Mouse (Mus musculus): ENCODE measurements around the gene Hist1h2ae. TPM values are rescaled to one million over a fixed set of nuclear protein-coding genes. Genes with fewer than 3 reads are reported as not detected.
A peak's percentile ranks its signal among the peaks of the same experiment; 100 is the strongest.
"Not testable (repeated sequence)": the region's sequence is repeated elsewhere in the genome, so short reads cannot be mapped to it uniquely, and the experiment has no call there.

The Hist1h2ae gene
- polyA plus RNA-seq, 1 experiment from 2014 or later = 34.0 TPM

- peaks cover 8% of the 10 kb centered on the region for H3K4me1 ChIP-seq (ENCODE audit: control insufficient read depth, insufficient read depth, low read length)
- no peaks in the 10 kb centered on the region for H3K27me3 ChIP-seq (ENCODE audit: control insufficient read depth, insufficient read depth, low read length)
- no peak for ATAC-seq (replicated peaks; ENCODE audit: extremely low read depth, insufficient read depth, low FRiP score)
- H3K9ac ChIP-seq (ENCODE audit: low read length) = no peak overlapping the region
- no peak overlapping the region for H3K4me2 ChIP-seq (ENCODE audit: low read depth, low read length)
- no peaks in the 10 kb centered on the region for H3K9me3 ChIP-seq (replicated peaks; ENCODE audit: control insufficient read depth, low read length)
- H3K4me3 ChIP-seq (ENCODE audit: low read length) = no peak overlapping the region
- 69% methylated on average over 5 of the region's 5 CpGs for WGBS
- H3K36me3 ChIP-seq (ENCODE audit: control insufficient read depth, insufficient read depth) = no peaks in the 10 kb centered on the region
- no peak overlapping the region for H3K27ac ChIP-seq (ENCODE audit: low read length)
Observed at GRCm38 (mm10) chr13:23546694-23547093, 24.3 kb downstream of the Hist1h2ae start.

GRCm38 (mm10) chr13:23544787-23545120 is 26.3 kb downstream of the Hist1h2ae start:
- Histone ChIP-seq H3K27ac (ENCODE audit: low read length) (peak overlapping the region; percentile 92), H3K4me3 (ENCODE audit: low read length) (peak overlapping the region; percentile 59), H3K4me2 (ENCODE audit: low read depth, low read length) (peak overlapping the region; percentile 55), H3K9ac (ENCODE audit: low read length) (peak overlapping the region; percentile 75; the same call in 1 of the 2 replicates)
- not testable (repeated sequence) for H3K27me3 ChIP-seq (ENCODE audit: control insufficient read depth, insufficient read depth, low read length); ATAC-seq (replicated peaks; ENCODE audit: extremely low read depth, insufficient read depth, low FRiP score); H3K4me1 ChIP-seq (ENCODE audit: control insufficient read depth, insufficient read depth, low read length); H3K36me3 ChIP-seq (ENCODE audit: control insufficient read depth, insufficient read depth); H3K9me3 ChIP-seq (replicated peaks; ENCODE audit: control insufficient read depth, low read length)
- 0% methylated on average over 13 of the region's 14 CpGs for WGBS

- Histone ChIP-seq H3K36me3 (ENCODE audit: control insufficient read depth, insufficient read depth) (no peaks in the 10 kb centered on the region), H3K4me2 (ENCODE audit: low read depth, low read length) (peak within 1 kb of the TSS; percentile 87), H3K27ac (ENCODE audit: low read length) (peak within 1 kb of the TSS; percentile 92), H3K4me1 (ENCODE audit: control insufficient read depth, insufficient read depth, low read length) (peaks cover 4% of the 10 kb centered on the region), H3K4me3 (ENCODE audit: low read length) (peak within 1 kb of the TSS; percentile 63), H3K27me3 (ENCODE audit: control insufficient read depth, insufficient read depth, low read length) (no peaks in the 10 kb centered on the region), H3K9me3 (replicated peaks; ENCODE audit: control insufficient read depth, low read length) (no peaks in the 10 kb centered on the region), H3K9ac (ENCODE audit: low read length) (peak within 1 kb of the TSS; percentile 75)
- WGBS = under 1% methylated on average over 25 of the region's 45 CpGs
- ATAC-seq (replicated peaks; ENCODE audit: extremely low read depth, insufficient read depth, low FRiP score) = peak; percentile 92
Observed at GRCm38 (mm10) chr13:23543965-23544786, 26.8 kb downstream of the Hist1h2ae start, which contains the start of gene Hist1h3f. Gene Hist1h3f (plus strand): TSS chr13:23544052.

GRCm38 (mm10) chr13:23542999-23543607 is 27.9 kb downstream of the Hist1h2ae start, which contains the start of gene Hist1h2bh:
Gene Hist1h2bh (minus strand): TSS chr13:23543392.
- under 1% methylated on average over 29 of the region's 42 CpGs for WGBS
- H3K36me3 ChIP-seq (ENCODE audit: control insufficient read depth, insufficient read depth); H3K4me1 ChIP-seq (ENCODE audit: control insufficient read depth, insufficient read depth, low read length); H3K9me3 ChIP-seq (replicated peaks; ENCODE audit: control insufficient read depth, low read length); H3K27me3 ChIP-seq (ENCODE audit: control insufficient read depth, insufficient read depth, low read length): not testable (repeated sequence)
- peak; percentile 90 for ATAC-seq (replicated peaks; ENCODE audit: extremely low read depth, insufficient read depth, low FRiP score)
- peak within 1 kb of the TSS; percentile 87 for H3K4me2 ChIP-seq (ENCODE audit: low read depth, low read length)
- H3K9ac ChIP-seq (ENCODE audit: low read length) = peak within 1 kb of the TSS; percentile 72
- peak within 1 kb of the TSS; percentile 63 for H3K4me3 ChIP-seq (ENCODE audit: low read length)
- H3K27ac ChIP-seq (ENCODE audit: low read length) = peak within 1 kb of the TSS; percentile 92

- 11% methylated on average over 3 of the region's 3 CpGs for WGBS
- ATAC-seq (replicated peaks; ENCODE audit: extremely low read depth, insufficient read depth, low FRiP score) = not testable (repeated sequence)
Observed at GRCm38 (mm10) chr13:23542225-23542980, 28.6 kb downstream of the Hist1h2ae start.

GRCm38 (mm10) chr13:23541497-23541896 is 29.5 kb downstream of the Hist1h2ae start:
- no peaks in the 10 kb centered on the region for H3K36me3 ChIP-seq (ENCODE audit: control insufficient read depth, insufficient read depth)
- 79% methylated on average over 3 of the region's 3 CpGs for WGBS
- H3K4me2 ChIP-seq (ENCODE audit: low read depth, low read length) = no peak overlapping the region
- ATAC-seq (replicated peaks; ENCODE audit: extremely low read depth, insufficient read depth, low FRiP score) = no peak
- H3K9ac ChIP-seq (ENCODE audit: low read length) = no peak overlapping the region
- H3K4me1 ChIP-seq (ENCODE audit: control insufficient read depth, insufficient read depth, low read length) = peaks cover 11% of the 10 kb centered on the region
- no peaks in the 10 kb centered on the region for H3K27me3 ChIP-seq (ENCODE audit: control insufficient read depth, insufficient read depth, low read length)
- H3K4me3 ChIP-seq (ENCODE audit: low read length) = no peak overlapping the region
- H3K27ac ChIP-seq (ENCODE audit: low read length) = no peak overlapping the region
- H3K9me3 ChIP-seq (replicated peaks; ENCODE audit: control insufficient read depth, low read length) = no peaks in the 10 kb centered on the region

More at GRCm38 (mm10) chr13:23542225-23542980, 28.6 kb downstream of the Hist1h2ae start:
- H3K36me3 ChIP-seq (ENCODE audit: control insufficient read depth, insufficient read depth); H3K9me3 ChIP-seq (replicated peaks; ENCODE audit: control insufficient read depth, low read length); H3K4me1 ChIP-seq (ENCODE audit: control insufficient read depth, insufficient read depth, low read length); H3K27me3 ChIP-seq (ENCODE audit: control insufficient read depth, insufficient read depth, low read length): not testable (repeated sequence)
- Histone ChIP-seq H3K4me2 (ENCODE audit: low read depth, low read length) (peak overlapping the region; percentile 87), H3K9ac (ENCODE audit: low read length) (peak overlapping the region; percentile 72), H3K4me3 (ENCODE audit: low read length) (peak overlapping the region; percentile 63), H3K27ac (ENCODE audit: low read length) (peak overlapping the region; percentile 91)

GRCm38 (mm10) chr13:23539821-23540220 is 31.2 kb downstream of the Hist1h2ae start:
- 56% methylated on average over 1 of the region's 1 CpGs for WGBS
- ATAC-seq (replicated peaks; ENCODE audit: extremely low read depth, insufficient read depth, low FRiP score) = not testable (repeated sequence)

GRCm38 (mm10) chr13:23538249-23538648 is 32.8 kb downstream of the Hist1h2ae start:
- H3K9me3 ChIP-seq (replicated peaks; ENCODE audit: control insufficient read depth, low read length) = no peaks in the 10 kb centered on the region
- H3K4me2 ChIP-seq (ENCODE audit: low read depth, low read length) = no peak overlapping the region
- no peak overlapping the region for H3K9ac ChIP-seq (ENCODE audit: low read length)
- no peaks in the 10 kb centered on the region for H3K27me3 ChIP-seq (ENCODE audit: control insufficient read depth, insufficient read depth, low read length)
- no peak overlapping the region for H3K4me3 ChIP-seq (ENCODE audit: low read length)
- 79% methylated on average over 5 of the region's 5 CpGs for WGBS
- no peak for ATAC-seq (replicated peaks; ENCODE audit: extremely low read depth, insufficient read depth, low FRiP score)
- no peaks in the 10 kb centered on the region for H3K36me3 ChIP-seq (ENCODE audit: control insufficient read depth, insufficient read depth)
- peaks cover 23% of the 10 kb centered on the region for H3K4me1 ChIP-seq (ENCODE audit: control insufficient read depth, insufficient read depth, low read length)
- H3K27ac ChIP-seq (ENCODE audit: low read length) = no peak overlapping the region

More at GRCm38 (mm10) chr13:23539821-23540220, 31.2 kb downstream of the Hist1h2ae start:
- not testable (repeated sequence) for H3K4me2 ChIP-seq (ENCODE audit: low read depth, low read length); H3K9ac ChIP-seq (ENCODE audit: low read length); H3K9me3 ChIP-seq (replicated peaks; ENCODE audit: control insufficient read depth, low read length); H3K36me3 ChIP-seq (ENCODE audit: control insufficient read depth, insufficient read depth); H3K4me3 ChIP-seq (ENCODE audit: low read length); H3K27ac ChIP-seq (ENCODE audit: low read length); H3K27me3 ChIP-seq (ENCODE audit: control insufficient read depth, insufficient read depth, low read length)
- H3K4me1 ChIP-seq (ENCODE audit: control insufficient read depth, insufficient read depth, low read length) = peaks cover 15% of the 10 kb centered on the region

Measured in heart, embryonic 16.5 days (tissue).